Mouse (Mus musculus) midbrain, embryonic 12.5 days (tissue): ENCODE results near the gene Tnfsf12. TPM values are rescaled to one million over a fixed set of nuclear protein-coding genes. Genes with fewer than 3 reads are reported as not detected.
A peak's percentile ranks its signal among the peaks of the same experiment; 100 is the strongest.

ENCODE experiments used
- ATAC-seq: fragments of 200-750 bp; cut with Nextera tagmentation; 2 replicates; pipeline ENCODE4 v1.8.0; 2017; ENCODE audit warnings: low read depth, moderate TSS enrichment, moderate library complexity; ENCODE audit not compliant: low FRiP score
- H3K27ac ChIP-seq: fragments of 300-500 bp; sonication (generic); replicated peaks from 2 replicates; pipeline ENCODE4 v1.5.1; 2016; ENCODE audit warnings: mild to moderate bottlenecking
- H3K27me3 ChIP-seq: fragments of 300-500 bp; sonication (generic); 2 replicates; pipeline ENCODE4 v1.6.1; 2016; ENCODE audit warnings: mild to moderate bottlenecking
- H3K36me3 ChIP-seq: fragments of 300-500 bp; sonication (generic); 2 replicates; pipeline ENCODE4 v1.6.1; 2016
- H3K4me1 ChIP-seq: fragments of 300-500 bp; sonication (generic); 2 replicates; pipeline ENCODE4 v1.6.1; 2016
- H3K4me2 ChIP-seq: fragments of 300-500 bp; sonication (generic); replicated peaks from 2 replicates; pipeline ENCODE4 v1.6.1; 2016; ENCODE audit warnings: mild to moderate bottlenecking, moderate library complexity
- H3K4me3 ChIP-seq: fragments of 300-500 bp; sonication (generic); 2 replicates; pipeline ENCODE4 v1.5.1; 2016; ENCODE audit warnings: mild to moderate bottlenecking
- H3K9ac ChIP-seq: fragments of 300-500 bp; sonication (generic); replicated peaks from 2 replicates; pipeline ENCODE4 v1.6.1; 2016; ENCODE audit warnings: mild to moderate bottlenecking, moderate library complexity
- H3K9me3 ChIP-seq: fragments of 300-500 bp; sonication (generic); 2 replicates; pipeline ENCODE4 v1.6.1; 2016; ENCODE audit warnings: mild to moderate bottlenecking
- WGBS: fragments of 180-500 bp; shearing (Covaris S2); methylation state at CpG from one replicate; pipeline ENCODE4 v1.1.7; 2016; 5-methylcytosine and 5-hydroxymethylcytosine counted together
- polyA plus RNA-seq: library from polyadenylated mRNA; unstranded; fragments of >200 nt; fragmentation: Nextera tagmentation; extraction: Ambion mirVana; gene quantifications from 2 replicates; pipeline ENCODE4 v1.2.1, GENCODE M21; 2016

Gene Tnfsf12
- polyA plus RNA-seq, 1 experiment from 2014 or later, result 2.9 TPM

- no peak for ATAC-seq
- peaks cover 26% of the 10 kb centered on the region for H3K4me1 ChIP-seq
- H3K4me3 ChIP-seq, result no peak overlapping the region
- no peak overlapping the region for H3K27ac ChIP-seq
- no peak overlapping the region for H3K4me2 ChIP-seq
- H3K27me3 ChIP-seq, result peaks cover 19% of the 10 kb centered on the region; the same call in 1 of the 2 replicates
- H3K9me3 ChIP-seq, result no peaks in the 10 kb centered on the region
- 74% methylated on average over 6 of the region's 6 CpGs for WGBS
- H3K36me3 ChIP-seq, result peaks cover 4% of the 10 kb centered on the region
- H3K9ac ChIP-seq, result no peak overlapping the region
These were observed 10.7 kb downstream of the Tnfsf12 start for GRCm38 (mm10) chr11:69684936-69685335.

GRCm38 (mm10) chr11:69684128-69684745, 11.4 kb downstream of the Tnfsf12 start:
- no peak for ATAC-seq
- Histone ChIP-seq H3K9me3 (no peaks in the 10 kb centered on the region), H3K9ac (no peak overlapping the region), H3K4me1 (peaks cover 31% of the 10 kb centered on the region), H3K4me3 (no peak overlapping the region), H3K4me2 (no peak overlapping the region), H3K27me3 (peaks cover 19% of the 10 kb centered on the region; the same call in 1 of the 2 replicates), H3K27ac (no peak overlapping the region), H3K36me3 (peaks cover 9% of the 10 kb centered on the region)
- WGBS, result 81% methylated on average over 12 of the region's 12 CpGs

- Histone ChIP-seq H3K4me2 (no peak overlapping the region), H3K9ac (no peak overlapping the region; the same call in 1 of the 2 replicates), H3K27ac (no peak overlapping the region), H3K4me1 (peaks cover 32% of the 10 kb centered on the region), H3K36me3 (peaks cover 15% of the 10 kb centered on the region), H3K27me3 (peaks cover 19% of the 10 kb centered on the region; the same call in 1 of the 2 replicates), H3K9me3 (no peaks in the 10 kb centered on the region), H3K4me3 (no peak overlapping the region)
- WGBS, result 72% methylated on average over 7 of the region's 7 CpGs
- ATAC-seq, result no peak
These were observed 12.1 kb downstream of the Tnfsf12 start for GRCm38 (mm10) chr11:69683576-69683975.

GRCm38 (mm10) chr11:69682840-69683533, 12.7 kb downstream of the Tnfsf12 start:
- H3K9ac ChIP-seq, result no peak overlapping the region; the same call in 1 of the 2 replicates
- H3K27ac ChIP-seq, result peak overlapping the region; percentile 88; the same call in 1 of the 2 replicates
- H3K36me3 ChIP-seq, result peaks cover 21% of the 10 kb centered on the region
- H3K4me1 ChIP-seq, result peaks cover 32% of the 10 kb centered on the region
- WGBS, result 23% methylated on average over 12 of the region's 12 CpGs
- peak overlapping the region; percentile 81; the same call in 1 of the 2 replicates for H3K4me3 ChIP-seq
- ATAC-seq, result no peak
- peak overlapping the region; percentile 93 for H3K4me2 ChIP-seq
- peaks cover 19% of the 10 kb centered on the region; the same call in 1 of the 2 replicates for H3K27me3 ChIP-seq
- no peaks in the 10 kb centered on the region for H3K9me3 ChIP-seq

- no peaks in the 10 kb centered on the region for H3K9me3 ChIP-seq
- 28% methylated on average over 24 of the region's 24 CpGs for WGBS
- H3K27me3 ChIP-seq, result peaks cover 19% of the 10 kb centered on the region; the same call in 1 of the 2 replicates
- H3K9ac ChIP-seq, result peak overlapping the region; percentile 76
- H3K27ac ChIP-seq, result peak overlapping the region; percentile 88
- H3K36me3 ChIP-seq, result peaks cover 27% of the 10 kb centered on the region
- H3K4me1 ChIP-seq, result peaks cover 32% of the 10 kb centered on the region
- peak overlapping the region; percentile 81 for H3K4me3 ChIP-seq
- ATAC-seq, result peak; percentile 18; the same call in 1 of the 2 replicates
- H3K4me2 ChIP-seq, result peak overlapping the region; percentile 93
These were observed 13.3 kb downstream of the Tnfsf12 start for GRCm38 (mm10) chr11:69682209-69682839.

- peak; percentile 96 for ATAC-seq
- H3K4me3 ChIP-seq, result peak within 1 kb of the TSS; percentile 81
- H3K27me3 ChIP-seq, result peaks cover 11% of the 10 kb centered on the region; the same call in 1 of the 2 replicates
- H3K27ac ChIP-seq, result peak within 1 kb of the TSS; percentile 88
- H3K36me3 ChIP-seq, result peaks cover 35% of the 10 kb centered on the region
- H3K4me2 ChIP-seq, result peak within 1 kb of the TSS; percentile 93
- WGBS, result under 1% methylated on average over 78 of the region's 80 CpGs
- H3K4me1 ChIP-seq, result peaks cover 32% of the 10 kb centered on the region
- no peaks in the 10 kb centered on the region for H3K9me3 ChIP-seq
- H3K9ac ChIP-seq, result peak within 1 kb of the TSS; percentile 76
These were observed 14.1 kb downstream of the Tnfsf12 start, which contains the start of gene Senp3 for GRCm38 (mm10) chr11:69681314-69682208. Gene Senp3, minus strand, starts transcription at chr11:69682084.

GRCm38 (mm10) chr11:69680136-69680855, 15.4 kb downstream of the Tnfsf12 start:
- H3K9ac ChIP-seq, result peak overlapping the region; percentile 76; the same call in 1 of the 2 replicates
- no peaks in the 10 kb centered on the region for H3K9me3 ChIP-seq
- peaks cover 47% of the 10 kb centered on the region for H3K36me3 ChIP-seq
- peak overlapping the region; percentile 93 for H3K4me2 ChIP-seq
- ATAC-seq, result no peak
- H3K4me3 ChIP-seq, result peak overlapping the region; percentile 81
- 90% methylated on average over 30 of the region's 30 CpGs for WGBS
- H3K27me3 ChIP-seq, result peaks cover 11% of the 10 kb centered on the region; the same call in 1 of the 2 replicates
- no peak overlapping the region for H3K27ac ChIP-seq
- peaks cover 30% of the 10 kb centered on the region for H3K4me1 ChIP-seq

GRCm38 (mm10) chr11:69679144-69679543, 16.5 kb downstream of the Tnfsf12 start:
- Histone ChIP-seq H3K9ac (no peak overlapping the region), H3K27me3 (peaks cover under 1% of the 10 kb centered on the region; the same call in 1 of the 2 replicates), H3K36me3 (peaks cover 58% of the 10 kb centered on the region), H3K4me2 (no peak overlapping the region), H3K27ac (no peak overlapping the region), H3K4me3 (no peak overlapping the region), H3K4me1 (peaks cover 30% of the 10 kb centered on the region), H3K9me3 (no peaks in the 10 kb centered on the region)
- 100% methylated on average over 2 of the region's 2 CpGs for WGBS
- ATAC-seq, result no peak

- H3K27me3 ChIP-seq, result no peaks in the 10 kb centered on the region
- H3K9me3 ChIP-seq, result no peaks in the 10 kb centered on the region
- H3K4me2 ChIP-seq, result peak within 1 kb of the TSS; percentile 83
- peak within 1 kb of the TSS; percentile 97 for H3K27ac ChIP-seq
- peaks cover 28% of the 10 kb centered on the region for H3K4me1 ChIP-seq
- peak within 1 kb of the TSS; percentile 100 for H3K9ac ChIP-seq
- H3K36me3 ChIP-seq, result peaks cover 79% of the 10 kb centered on the region
- ATAC-seq, result peak; percentile 97
- peak within 1 kb of the TSS; percentile 100 for H3K4me3 ChIP-seq
- under 1% methylated on average over 36 of the region's 36 CpGs for WGBS
These were observed 23.4 kb downstream of the Tnfsf12 start, which contains the start of gene Eif4a1 for GRCm38 (mm10) chr11:69672211-69672706. Gene Eif4a1, minus strand, starts transcription at chr11:69672423.

- Histone ChIP-seq H3K27me3 (no peaks in the 10 kb centered on the region), H3K4me1 (peaks cover 28% of the 10 kb centered on the region), H3K4me2 (peak overlapping the region; percentile 83), H3K9me3 (no peaks in the 10 kb centered on the region), H3K27ac (peak overlapping the region; percentile 97), H3K9ac (peak overlapping the region; percentile 100), H3K4me3 (peak overlapping the region; percentile 100), H3K36me3 (peaks cover 77% of the 10 kb centered on the region)
- WGBS, result under 1% methylated on average over 40 of the region's 43 CpGs
- peak; percentile 11 for ATAC-seq
These were observed 23.9 kb downstream of the Tnfsf12 start for GRCm38 (mm10) chr11:69671726-69672124.
